Mouse (Mus musculus): ENCODE results near the gene Dact2. TPM values are rescaled to one million over a fixed set of nuclear protein-coding genes. Genes with fewer than 3 reads are reported as not detected.

Dact2 gene
- polyA plus RNA-seq, 1 experiment from 2014 or later = 4.5 TPM

GRCm38 (mm10) chr17:14160846-14161245 lies 43.3 kb downstream of the Dact2 start:
- Histone ChIP-seq H3K27ac (ENCODE audit: low read length) (no peak overlapping the region), H3K9me3 (ENCODE audit: control insufficient read depth, low read length) (no peaks in the 10 kb centered on the region), H3K4me1 (ENCODE audit: control insufficient read depth, insufficient read depth, low read length) (peaks cover 6% of the 10 kb centered on the region; the same call in 1 of the 2 replicates), H3K4me2 (ENCODE audit: low read depth, low read length) (no peak overlapping the region), H3K27me3 (replicated peaks; ENCODE audit: control insufficient read depth, insufficient read depth, low read length) (no peaks in the 10 kb centered on the region), H3K36me3 (ENCODE audit: control insufficient read depth, insufficient read depth, low read length) (no peaks in the 10 kb centered on the region), H3K9ac (ENCODE audit: low read depth, low read length) (no peak overlapping the region), H3K4me3 (ENCODE audit: low read length) (no peak overlapping the region)
- WGBS = 91% methylated on average over 3 of the region's 3 CpGs
- ATAC-seq = no peak

GRCm38 (mm10) chr17:14157779-14158195 lies 46.3 kb downstream of the Dact2 start:
- 49% methylated on average over 7 of the region's 7 CpGs for WGBS
- H3K36me3 ChIP-seq (ENCODE audit: control insufficient read depth, insufficient read depth, low read length) = no peaks in the 10 kb centered on the region
- H3K9me3 ChIP-seq (ENCODE audit: control insufficient read depth, low read length) = no peaks in the 10 kb centered on the region
- 0 out of 2 replicates have a peak, but pooled peaks cover 3% of the 10 kb centered on the region for H3K4me1 ChIP-seq (ENCODE audit: control insufficient read depth, insufficient read depth, low read length)
- ATAC-seq = no peak
- no peak overlapping the region for H3K4me2 ChIP-seq (ENCODE audit: low read depth, low read length)
- no peak overlapping the region for H3K4me3 ChIP-seq (ENCODE audit: low read length)
- H3K9ac ChIP-seq (ENCODE audit: low read depth, low read length) = no peak overlapping the region
- H3K27me3 ChIP-seq (replicated peaks; ENCODE audit: control insufficient read depth, insufficient read depth, low read length) = no peaks in the 10 kb centered on the region
- H3K27ac ChIP-seq (ENCODE audit: low read length) = no peak overlapping the region

Other genes with a start within 250 kb of the Dact2 start
- not detected in 2 replicates for gene Gm7356, start 200.6 kb downstream of the Dact2 start, polyA plus RNA-seq (2015; fragmentation: Nextera tagmentation; extraction: Ambion mirVana)
- gene Gm7358, start 144.8 kb downstream of the Dact2 start, polyA plus RNA-seq (2015; fragmentation: Nextera tagmentation; extraction: Ambion mirVana) = not detected in 2 replicates
- gene Smoc2, start 75.2 kb upstream of the Dact2 start, polyA plus RNA-seq (2015; fragmentation: Nextera tagmentation; extraction: Ambion mirVana) = 117 and 122 TPM in 2 replicates